Mouse (Mus musculus) mammary gland, adult 2 months (tissue): ENCODE data around the gene Dvl3. TPM values are rescaled to one million over a fixed set of nuclear protein-coding genes. Genes with fewer than 3 reads are reported as not detected.

Experiments
- polyA plus RNA-seq: library from polyadenylated mRNA; depleted of rRNA; stranded (reverse); fragments of >200 nt; gene quantifications from 2 replicates; pipeline ENCODE4 v1.2.3, GENCODE M21; 2012; ENCODE audit warnings: low replicate concordance; rRNA removed

Dvl3 gene
- 28.1 and 40.9 TPM in 2 replicates for polyA plus RNA-seq

GRCm38 (mm10) chr16:20516726-20517201 lies at the start of gene Dvl3:
Gene Dvl3 (plus strand): TSS chr16:20516982.

DNA sequence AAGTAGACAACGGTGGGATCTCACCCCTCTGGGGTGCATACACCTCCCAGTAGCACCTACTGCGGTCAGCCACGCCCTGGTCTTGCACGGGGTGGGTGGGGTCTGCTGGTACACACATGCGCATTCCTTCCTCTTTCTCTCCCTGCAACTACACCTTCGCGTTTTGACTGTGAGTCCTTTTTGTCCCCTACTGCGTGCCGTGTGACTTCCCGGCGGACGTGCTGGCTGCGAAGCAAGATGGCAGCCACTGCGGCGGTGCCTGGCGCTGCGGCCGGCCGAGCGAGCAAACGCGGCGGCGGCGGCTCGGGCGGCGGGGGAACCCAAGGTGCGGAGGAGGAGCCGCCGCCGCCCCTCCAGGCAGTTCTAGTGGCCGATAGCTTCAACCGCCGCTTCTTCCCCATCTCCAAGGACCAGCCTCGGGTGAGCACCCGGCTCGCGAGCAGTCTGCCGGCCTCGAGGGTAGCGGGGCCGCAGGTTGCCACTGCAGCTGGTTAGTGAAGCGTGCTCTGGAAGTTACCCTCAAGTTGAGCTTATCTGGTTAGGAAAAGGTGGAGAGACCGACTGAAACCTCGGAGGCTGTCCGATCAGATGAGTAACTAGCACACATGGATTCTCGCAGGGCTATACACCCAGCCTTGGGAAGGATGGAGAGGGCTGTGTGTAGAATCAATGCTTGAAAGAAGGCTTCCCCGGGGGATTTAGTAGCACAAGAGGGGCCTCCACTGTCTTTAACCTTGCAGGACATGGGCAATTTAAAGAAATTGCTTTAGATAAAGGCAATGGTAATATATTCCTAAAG lies 17.9 kb upstream of the Dvl3 start, which contains the start of gene Eif2b5:
Gene Eif2b5 (plus strand): TSS at position 141 of the 799 bp plus-strand sequence.

GRCm38 (mm10) chr16:20535296-20536080 lies 18.7 kb downstream of the Dvl3 start, which contains the start of gene Ap2m1:
Gene Ap2m1 (plus strand): TSS chr16:20535478.

GRCm38 (mm10) chr16:20548096-20548948 lies 31.5 kb downstream of the Dvl3 start, which contains the start of gene Abcf3:
Gene Abcf3 (plus strand): TSS chr16:20548577.

Other genes starting within 250 kb of the Dvl3 start
- gene Parl, start 214.6 kb upstream of the Dvl3 start, polyA plus RNA-seq, result 25.2 and 76.9 TPM in 2 replicates
- 3.3 and 4.3 TPM in 2 replicates for gene Cyp2ab1, start 191.6 kb upstream of the Dvl3 start, polyA plus RNA-seq
- gene Abcc5, start 90.6 kb upstream of the Dvl3 start, polyA plus RNA-seq, result 73.3 and 146 TPM in 2 replicates
- 21.0 and 31.7 TPM in 2 replicates for gene Eif2b5, start 18.2 kb upstream of the Dvl3 start, polyA plus RNA-seq
- 358 and 433 TPM in 2 replicates for gene Ap2m1, start 18.5 kb downstream of the Dvl3 start, polyA plus RNA-seq
- 36.3 and 59.9 TPM in 2 replicates for gene Abcf3, start 31.6 kb downstream of the Dvl3 start, polyA plus RNA-seq
- 0.07 and 0.08 TPM in 2 replicates for gene Vwa5b2, start 72.5 kb downstream of the Dvl3 start, polyA plus RNA-seq
- gene Eef1akmt4, start 94.6 kb downstream of the Dvl3 start, polyA plus RNA-seq, result 11.1 and 19.6 TPM in 2 replicates
- gene Gm49333, start 94.6 kb downstream of the Dvl3 start, polyA plus RNA-seq, result 0.11 TPM in 1 of 2 replicates, not detected in the other
- 21.7 and 34.6 TPM in 2 replicates for gene Alg3, start 94.8 kb downstream of the Dvl3 start, polyA plus RNA-seq
- 3.1 and 3.8 TPM in 2 replicates for gene Camk2n2, start 104.3 kb downstream of the Dvl3 start, polyA plus RNA-seq
- 0.39 and 0.80 TPM in 2 replicates for gene Ece2, start 112.8 kb downstream of the Dvl3 start, polyA plus RNA-seq
- 56.1 and 124 TPM in 2 replicates for gene Psmd2, start 134.7 kb downstream of the Dvl3 start, polyA plus RNA-seq
- 561 and 704 TPM in 2 replicates for gene Eif4g1, start 151.3 kb downstream of the Dvl3 start, polyA plus RNA-seq
- 12.4 and 13.4 TPM in 2 replicates for gene Fam131a, start 176.3 kb downstream of the Dvl3 start, polyA plus RNA-seq
- 8.1 and 18.2 TPM in 2 replicates for gene Polr2h, start 200.7 kb downstream of the Dvl3 start, polyA plus RNA-seq
- 19.8 and 20.9 TPM in 2 replicates for gene Clcn2, start 200.8 kb downstream of the Dvl3 start, polyA plus RNA-seq
- gene Chrd, start 216.1 kb downstream of the Dvl3 start, polyA plus RNA-seq, result 15.3 and 17.7 TPM in 2 replicates
- gene Thpo, start 217.5 kb downstream of the Dvl3 start, polyA plus RNA-seq, result 3.8 and 7.6 TPM in 2 replicates